Mouse (Mus musculus) heart, embryonic 11.5 days (tissue): ENCODE results near the gene Ly6g6f. TPM values are rescaled to one million over a fixed set of nuclear protein-coding genes. Genes with fewer than 3 reads are reported as not detected.
"Not testable (repeated sequence)": the region's sequence is repeated elsewhere in the genome, so short reads cannot be mapped to it uniquely, and the experiment has no call there.

Source experiments
- ATAC-seq: fragments of 200-750 bp; cut with Nextera tagmentation; replicated peaks from 2 replicates; pipeline ENCODE4 v1.8.0; 2017; ENCODE audit warnings: moderate library complexity; ENCODE audit not compliant: insufficient number of reproducible peaks, low FRiP score, low TSS enrichment
- H3K27ac ChIP-seq: fragments of 300-500 bp; sonication (generic); 2 replicates; pipeline ENCODE4 v1.5.1; 2014; ENCODE audit warnings: mild to moderate bottlenecking, low read depth, low read length
- H3K27me3 ChIP-seq: fragments of 300-500 bp; sonication (generic); 2 replicates; pipeline ENCODE4 v1.6.1; 2014; ENCODE audit warnings: mild to moderate bottlenecking, low read length, mixed read lengths; ENCODE audit not compliant: control insufficient read depth, insufficient read depth
- H3K36me3 ChIP-seq: fragments of 300-500 bp; sonication (generic); 2 replicates; pipeline ENCODE4 v1.6.1; 2014; ENCODE audit warnings: mild to moderate bottlenecking, low read length, moderate library complexity, mixed read lengths; ENCODE audit not compliant: control insufficient read depth, insufficient read depth
- H3K4me1 ChIP-seq: fragments of 300-500 bp; sonication (generic); 2 replicates; pipeline ENCODE4 v1.6.1; 2014; ENCODE audit warnings: low read length; ENCODE audit not compliant: control insufficient read depth, insufficient read depth
- H3K4me2 ChIP-seq: fragments of 300-500 bp; sonication (generic); 2 replicates; pipeline ENCODE4 v1.6.1; 2014; ENCODE audit warnings: mild to moderate bottlenecking, moderate library complexity
- H3K4me3 ChIP-seq: fragments of 300-500 bp; sonication (generic); 2 replicates; pipeline ENCODE4 v1.5.1; 2014; ENCODE audit warnings: low read depth, low read length
- H3K9ac ChIP-seq: fragments of 300-500 bp; sonication (generic); 2 replicates; pipeline ENCODE4 v1.6.1; 2014; ENCODE audit warnings: mild to moderate bottlenecking, low read depth, low read length, moderate library complexity
- H3K9me3 ChIP-seq: fragments of 300-500 bp; sonication (generic); replicated peaks from 2 replicates; pipeline ENCODE4 v1.6.1; 2016; ENCODE audit warnings: low read length; ENCODE audit not compliant: control insufficient read depth
- WGBS: fragments of 180-500 bp; shearing (Covaris S2); extraction: QIAGEN DNeasy Blood & Tissue Kit; methylation state at CpG from one replicate; pipeline ENCODE4 v1.1.7; 2014; ENCODE audit not compliant: insufficient replicate concordance; 5-methylcytosine and 5-hydroxymethylcytosine counted together
- polyA plus RNA-seq: library from polyadenylated mRNA; unstranded; fragments of >200 nt; fragmentation: Nextera tagmentation; extraction: Ambion mirVana; gene quantifications from 2 replicates; pipeline ENCODE4 v1.2.1, GENCODE M21; 2014

The Ly6g6f gene
- polyA plus RNA-seq, 1 experiment from 2014 or later, result 1.8 TPM

- WGBS, result 81% methylated on average over 11 of the region's 11 CpGs
- ATAC-seq, result no peak
- no peak overlapping the region for H3K4me3 ChIP-seq
- H3K27me3 ChIP-seq, result no peaks in the 10 kb centered on the region
- H3K27ac ChIP-seq, result no peak overlapping the region
- H3K4me2 ChIP-seq, result no peak overlapping the region
- no peaks in the 10 kb centered on the region for H3K9me3 ChIP-seq
- no peak overlapping the region for H3K9ac ChIP-seq
- peaks cover 5% of the 10 kb centered on the region; the same call in 1 of the 2 replicates for H3K4me1 ChIP-seq
- no peaks in the 10 kb centered on the region for H3K36me3 ChIP-seq
These were observed 46.1 kb downstream of the Ly6g6f start for GRCm38 (mm10) chr17:35039121-35039873.

GRCm38 (mm10) chr17:35034896-35035295 is 50.5 kb downstream of the Ly6g6f start:
- ATAC-seq, result no peak

GRCm38 (mm10) chr17:35033703-35034102 is 51.7 kb downstream of the Ly6g6f start:
- H3K36me3 ChIP-seq, H3K4me1 ChIP-seq, H3K4me3 ChIP-seq, H3K9me3 ChIP-seq, H3K27ac ChIP-seq, ATAC-seq, H3K4me2 ChIP-seq, H3K9ac ChIP-seq, H3K27me3 ChIP-seq: not testable (repeated sequence)
- 68% methylated on average over 1 of the region's 1 CpGs for WGBS

More at GRCm38 (mm10) chr17:35034896-35035295, 50.5 kb downstream of the Ly6g6f start:
- no peak overlapping the region for H3K27ac ChIP-seq
- no peaks in the 10 kb centered on the region; the same call in 1 of the 2 replicates for H3K4me1 ChIP-seq
- no peaks in the 10 kb centered on the region for H3K9me3 ChIP-seq
- H3K4me2 ChIP-seq, result no peak overlapping the region
- WGBS, result 68% methylated on average over 6 of the region's 6 CpGs
- H3K27me3 ChIP-seq, result no peaks in the 10 kb centered on the region
- H3K9ac ChIP-seq, result no peak overlapping the region
- H3K36me3 ChIP-seq, result no peaks in the 10 kb centered on the region
- H3K4me3 ChIP-seq, result no peak overlapping the region

- no peak overlapping the region for H3K27ac ChIP-seq
- H3K4me1 ChIP-seq, result peaks cover 9% of the 10 kb centered on the region
- no peaks in the 10 kb centered on the region for H3K36me3 ChIP-seq
- no peaks in the 10 kb centered on the region for H3K27me3 ChIP-seq
- no peak overlapping the region for H3K4me2 ChIP-seq
- WGBS, result 60% methylated on average over 8 of the region's 8 CpGs
- H3K4me3 ChIP-seq, result no peak overlapping the region
- no peaks in the 10 kb centered on the region for H3K9me3 ChIP-seq
- H3K9ac ChIP-seq, result no peak overlapping the region
- no peak for ATAC-seq
These were observed 53.0 kb downstream of the Ly6g6f start for GRCm38 (mm10) chr17:35032323-35032870.

- Histone ChIP-seq H3K27ac (no peak overlapping the region), H3K36me3 (no peaks in the 10 kb centered on the region), H3K4me3 (no peak overlapping the region), H3K4me1 (peaks cover 13% of the 10 kb centered on the region), H3K27me3 (no peaks in the 10 kb centered on the region), H3K9ac (0 out of 2 replicates have a peak overlapping the region, but pooled peaks have one; percentile 34), H3K9me3 (no peaks in the 10 kb centered on the region), H3K4me2 (no peak overlapping the region)
- WGBS, result 76% methylated on average over 7 of the region's 7 CpGs
- no peak for ATAC-seq
These were observed 53.5 kb downstream of the Ly6g6f start for GRCm38 (mm10) chr17:35031880-35032279.

- Histone ChIP-seq H3K27me3 (no peaks in the 10 kb centered on the region), H3K9ac (0 out of 2 replicates have a peak overlapping the region, but pooled peaks have one; percentile 34), H3K4me3 (no peak overlapping the region), H3K27ac (no peak overlapping the region), H3K4me2 (no peak overlapping the region), H3K9me3 (no peaks in the 10 kb centered on the region), H3K36me3 (no peaks in the 10 kb centered on the region), H3K4me1 (peaks cover 13% of the 10 kb centered on the region)
- ATAC-seq, result no peak
- 83% methylated on average over 11 of the region's 11 CpGs for WGBS
These were observed 54.1 kb downstream of the Ly6g6f start for GRCm38 (mm10) chr17:35031272-35031671.

Other genes with a start within 250 kb of the Ly6g6f start
- 15.7 and 17.8 TPM in 2 replicates for gene Stk19, start 248.7 kb downstream of the Ly6g6f start, polyA plus RNA-seq
- 37.3 and 38.7 TPM in 2 replicates for gene Dxo, start 248.6 kb downstream of the Ly6g6f start, polyA plus RNA-seq
- 24.3 and 30.3 TPM in 2 replicates for gene Skiv2l, start 235.4 kb downstream of the Ly6g6f start, polyA plus RNA-seq
- gene Nelfe, start 235.2 kb downstream of the Ly6g6f start, polyA plus RNA-seq, result 89.9 and 96.8 TPM in 2 replicates
- 0.65 and 2.5 TPM in 2 replicates for gene Cfb, start 223.1 kb downstream of the Ly6g6f start, polyA plus RNA-seq
- gene Zbtb12, start 206.1 kb downstream of the Ly6g6f start, polyA plus RNA-seq, result 0.52 and 0.59 TPM in 2 replicates
- gene Gm20547, start 203.6 kb downstream of the Ly6g6f start, polyA plus RNA-seq, result not detected in 2 replicates
- 0.70 and 0.94 TPM in 2 replicates for gene C2, start 187.3 kb downstream of the Ly6g6f start, polyA plus RNA-seq
- 32.4 and 42.3 TPM in 2 replicates for gene Ehmt2, start 187.1 kb downstream of the Ly6g6f start, polyA plus RNA-seq
- 0.10 and 0.13 TPM in 2 replicates for gene Slc44a4, start 171.1 kb downstream of the Ly6g6f start, polyA plus RNA-seq
- gene Neu1, start 154.4 kb downstream of the Ly6g6f start, polyA plus RNA-seq, result 16.0 and 16.6 TPM in 2 replicates
- 0.48 and 0.50 TPM in 2 replicates for gene Hspa1b, start 126.4 kb downstream of the Ly6g6f start, polyA plus RNA-seq
- gene Gm20481, start 115.7 kb downstream of the Ly6g6f start, polyA plus RNA-seq, result not detected in 2 replicates
- gene Hspa1a, start 113.5 kb downstream of the Ly6g6f start, polyA plus RNA-seq, result 1.9 and 2.5 TPM in 2 replicates
- gene Hspa1l, start 112.9 kb downstream of the Ly6g6f start, polyA plus RNA-seq, result 1.7 and 4.0 TPM in 2 replicates
- 162 and 169 TPM in 2 replicates for gene Lsm2, start 103.7 kb downstream of the Ly6g6f start, polyA plus RNA-seq
- 55.7 and 59.7 TPM in 2 replicates for gene Vars, start 84.6 kb downstream of the Ly6g6f start, polyA plus RNA-seq
- 0.20 and 0.27 TPM in 2 replicates for gene Vwa7, start 69.0 kb downstream of the Ly6g6f start, polyA plus RNA-seq
- 1.8 and 2.1 TPM in 2 replicates for gene Sapcd1, start 57.6 kb downstream of the Ly6g6f start, polyA plus RNA-seq
- 4.4 and 4.6 TPM in 2 replicates for gene Msh5, start 38.9 kb downstream of the Ly6g6f start, polyA plus RNA-seq
- 86.4 and 228 TPM in 2 replicates for gene Clic1, start 35.6 kb downstream of the Ly6g6f start, polyA plus RNA-seq
- 213 and 217 TPM in 2 replicates for gene Ddah2, start 26.6 kb downstream of the Ly6g6f start, polyA plus RNA-seq
- gene Ly6g6c, start 20.2 kb downstream of the Ly6g6f start, polyA plus RNA-seq, result not detected in 2 replicates
- gene Mpig6b, start 19.4 kb downstream of the Ly6g6f start, polyA plus RNA-seq, result 1.4 and 1.8 TPM in 2 replicates
- 0.42 TPM in 1 of 2 replicates, not detected in the other for gene Ly6g6e, start 8.7 kb downstream of the Ly6g6f start, polyA plus RNA-seq
- 2.0 and 2.2 TPM in 2 replicates for gene Ly6g6d, start 7.5 kb downstream of the Ly6g6f start, polyA plus RNA-seq
- gene Abhd16a, start 3.7 kb upstream of the Ly6g6f start, polyA plus RNA-seq, result 47.4 and 51.2 TPM in 2 replicates
- gene Ly6g5c, start 22.7 kb upstream of the Ly6g6f start, polyA plus RNA-seq, result not detected in 2 replicates
- 0.36 and 0.56 TPM in 2 replicates for gene Ly6g5b, start 29.8 kb upstream of the Ly6g6f start, polyA plus RNA-seq
- 15.7 and 17.2 TPM in 2 replicates for gene Gpank1, start 35.8 kb upstream of the Ly6g6f start, polyA plus RNA-seq
- gene Csnk2b, start 36.4 kb upstream of the Ly6g6f start, polyA plus RNA-seq, result 221 and 222 TPM in 2 replicates
- gene D17H6S53E, start 40.8 kb upstream of the Ly6g6f start, polyA plus RNA-seq, result 8.4 and 10.8 TPM in 2 replicates
- gene Apom, start 46.4 kb upstream of the Ly6g6f start, polyA plus RNA-seq, result 2.3 and 12.9 TPM in 2 replicates
- gene Bag6, start 49.6 kb upstream of the Ly6g6f start, polyA plus RNA-seq, result 72.5 and 77.4 TPM in 2 replicates
- gene Prrc2a, start 79.3 kb upstream of the Ly6g6f start, polyA plus RNA-seq, result 128 and 163 TPM in 2 replicates
- 2.7 and 4.2 TPM in 2 replicates for gene Aif1, start 90.5 kb upstream of the Ly6g6f start, polyA plus RNA-seq
- 4.9 and 5.0 TPM in 2 replicates for gene Lst1, start 102.8 kb upstream of the Ly6g6f start, polyA plus RNA-seq
- 0.42 TPM in 1 of 2 replicates, not detected in the other for gene Ltb, start 108.8 kb upstream of the Ly6g6f start, polyA plus RNA-seq
- gene Tnf, start 116.4 kb upstream of the Ly6g6f start, polyA plus RNA-seq, result not detected in 2 replicates
- gene Lta, start 119.7 kb upstream of the Ly6g6f start, polyA plus RNA-seq, result not detected in 2 replicates
- gene Gm16181, start 135.2 kb upstream of the Ly6g6f start, polyA plus RNA-seq, result 0.44 TPM in 1 of 2 replicates, not detected in the other
- 9.3 and 10.1 TPM in 2 replicates for gene Atp6v1g2, start 148.1 kb upstream of the Ly6g6f start, polyA plus RNA-seq
- 2.3 and 4.9 TPM in 2 replicates for gene Nfkbil1, start 150.2 kb upstream of the Ly6g6f start, polyA plus RNA-seq
- gene Ddx39b, start 156.1 kb upstream of the Ly6g6f start, polyA plus RNA-seq, result 317 and 318 TPM in 2 replicates
- gene H2-D1, start 177.1 kb upstream of the Ly6g6f start, polyA plus RNA-seq, result 21.0 and 29.1 TPM in 2 replicates
- 0.18 and 0.53 TPM in 2 replicates for gene H2-Q1, start 234.8 kb upstream of the Ly6g6f start, polyA plus RNA-seq